Mouse (Mus musculus): ENCODE results near the gene Rgs9.

- no peak for TF ChIP-seq ZMIZ1 (IDR thresholded peaks at IDR 0.05; ENCODE audit: low read depth, low read length)
- TF ChIP-seq CTCF (conservative IDR thresholded peaks at IDR 0.05 in 1 of 2, IDR thresholded peaks at IDR 0.05 in 1 of 2; ENCODE audit: low read depth in 2 of 2, low read length in 2 of 2): no peak
- no peak for TF ChIP-seq EP300 (IDR thresholded peaks at IDR 0.05; ENCODE audit: low read length)
- no peak for TF ChIP-seq USF2 (conservative IDR thresholded peaks at IDR 0.05; ENCODE audit: low read depth, low read length)
- TF ChIP-seq MAFK (IDR thresholded peaks at IDR 0.05; ENCODE audit: insufficient replicate concordance, low read length): no peak
- no peak for TF ChIP-seq ZKSCAN1 (IDR thresholded peaks at IDR 0.05; ENCODE audit: borderline replicate concordance, low read depth, low read length)
- no peak for TF ChIP-seq MXI1 (IDR thresholded peaks at IDR 0.05; ENCODE audit: low read depth, low read length)
- TF ChIP-seq POLR2A (IDR thresholded peaks at IDR 0.05; ENCODE audit: low read depth, low read length): no peak
- TF ChIP-seq RAD21 (IDR thresholded peaks at IDR 0.05; ENCODE audit: low read depth, low read length): no peak
- no peak for TF ChIP-seq USF1 (IDR thresholded peaks at IDR 0.05; ENCODE audit: low read depth, low read length)
Observed at GRCm38 (mm10) chr11:109327381-109327780, 29.5 kb upstream of the Rgs9 start.

Data from CH12.LX (cell line).